Mouse (Mus musculus): ENCODE results near the gene Scube3. TPM values are rescaled to one million over a fixed set of nuclear protein-coding genes. Genes with fewer than 3 reads are reported as not detected.
A peak's percentile ranks its signal among the peaks of the same experiment; 100 is the strongest.

The Scube3 gene
- polyA plus RNA-seq, 1 experiment from 2014 or later = 2.5 TPM

- no peaks in the 10 kb centered on the region for H3K4me1 ChIP-seq (ENCODE audit: insufficient read depth)
- 69% methylated on average over 1 of the region's 1 CpGs for WGBS
- no peak overlapping the region for H3K27ac ChIP-seq (ENCODE audit: low read depth)
- H3K9me3 ChIP-seq (ENCODE audit: low read depth, low read length) = no peaks in the 10 kb centered on the region
- peaks cover 62% of the 10 kb centered on the region for H3K36me3 ChIP-seq (ENCODE audit: insufficient read depth)
- TF ChIP-seq CTCF (IDR thresholded peaks at IDR 0.05; ENCODE audit: low read depth) = no peak
- H3K4me3 ChIP-seq (ENCODE audit: low read depth, low read length) = no peak overlapping the region
- ATAC-seq (ENCODE audit: insufficient read depth) = no peak
- H3K27me3 ChIP-seq (ENCODE audit: insufficient read depth, low read length) = no peaks in the 10 kb centered on the region
- H3K9ac ChIP-seq = no peak overlapping the region
- DNase-seq = no peak
- no peak overlapping the region for H3K4me2 ChIP-seq
Measured at GRCm38 (mm10) chr17:28192754-28193153, 50.8 kb downstream of the Scube3 start.

- no peak for TF ChIP-seq CTCF (IDR thresholded peaks at IDR 0.05; ENCODE audit: low read depth)
- H3K4me3 ChIP-seq (ENCODE audit: low read depth, low read length) = no peak overlapping the region
Measured at GRCm38 (mm10) chr17:28193559-28193958, 51.6 kb downstream of the Scube3 start.

GRCm38 (mm10) chr17:28195033-28195432 is 53.1 kb downstream of the Scube3 start:
- ATAC-seq (ENCODE audit: insufficient read depth) (no peak), DNase-seq (no peak)
- H3K4me2 ChIP-seq = no peak overlapping the region
- no peaks in the 10 kb centered on the region for H3K27me3 ChIP-seq (ENCODE audit: insufficient read depth, low read length)
- no peaks in the 10 kb centered on the region for H3K9me3 ChIP-seq (ENCODE audit: low read depth, low read length)
- no peak overlapping the region for H3K9ac ChIP-seq
- no peaks in the 10 kb centered on the region for H3K4me1 ChIP-seq (ENCODE audit: insufficient read depth)
- H3K4me3 ChIP-seq (ENCODE audit: low read depth, low read length) = no peak overlapping the region
- TF ChIP-seq CTCF (IDR thresholded peaks at IDR 0.05; ENCODE audit: low read depth) = no peak
- peaks cover 77% of the 10 kb centered on the region for H3K36me3 ChIP-seq (ENCODE audit: insufficient read depth)
- WGBS = 88% methylated on average over 10 of the region's 10 CpGs
- H3K27ac ChIP-seq (ENCODE audit: low read depth) = no peak overlapping the region

More at GRCm38 (mm10) chr17:28193559-28193958, 51.6 kb downstream of the Scube3 start:
- Histone ChIP-seq H3K27me3 (ENCODE audit: insufficient read depth, low read length) (no peaks in the 10 kb centered on the region), H3K36me3 (ENCODE audit: insufficient read depth) (peaks cover 70% of the 10 kb centered on the region), H3K9ac (no peak overlapping the region), H3K4me2 (no peak overlapping the region), H3K4me1 (ENCODE audit: insufficient read depth) (no peaks in the 10 kb centered on the region), H3K27ac (ENCODE audit: low read depth) (no peak overlapping the region), H3K9me3 (ENCODE audit: low read depth, low read length) (no peaks in the 10 kb centered on the region)
- 76% methylated on average over 3 of the region's 3 CpGs for WGBS
- ATAC-seq (ENCODE audit: insufficient read depth) (no peak), DNase-seq (no peak)

GRCm38 (mm10) chr17:28197646-28198045 is 55.7 kb downstream of the Scube3 start:
- Histone ChIP-seq H3K36me3 (ENCODE audit: insufficient read depth) (peaks cover 82% of the 10 kb centered on the region), H3K9me3 (ENCODE audit: low read depth, low read length) (no peaks in the 10 kb centered on the region), H3K27ac (ENCODE audit: low read depth) (no peak overlapping the region), H3K4me1 (ENCODE audit: insufficient read depth) (no peaks in the 10 kb centered on the region), H3K4me2 (no peak overlapping the region), H3K4me3 (ENCODE audit: low read depth, low read length) (no peak overlapping the region), H3K9ac (no peak overlapping the region), H3K27me3 (ENCODE audit: insufficient read depth, low read length) (no peaks in the 10 kb centered on the region)
- 55% methylated on average over 18 of the region's 18 CpGs for WGBS
- TF ChIP-seq CTCF (IDR thresholded peaks at IDR 0.05; ENCODE audit: low read depth) = no peak
- ATAC-seq (ENCODE audit: insufficient read depth) (peak; percentile 22; the same call in 1 of the 2 replicates), DNase-seq (peak; percentile 30)

GRCm38 (mm10) chr17:28201982-28202381 is 60.0 kb downstream of the Scube3 start:
- peak; percentile 45; the same call in 1 of the 2 replicates for ATAC-seq (ENCODE audit: insufficient read depth)

GRCm38 (mm10) chr17:28204052-28204720 is 62.2 kb downstream of the Scube3 start:
- Histone ChIP-seq H3K4me2 (no peak overlapping the region), H3K27me3 (ENCODE audit: insufficient read depth, low read length) (no peaks in the 10 kb centered on the region), H3K36me3 (ENCODE audit: insufficient read depth) (peaks cover 47% of the 10 kb centered on the region), H3K9ac (no peak overlapping the region), H3K4me1 (ENCODE audit: insufficient read depth) (peaks cover 4% of the 10 kb centered on the region), H3K9me3 (ENCODE audit: low read depth, low read length) (no peaks in the 10 kb centered on the region), H3K4me3 (ENCODE audit: low read depth, low read length) (no peak overlapping the region), H3K27ac (ENCODE audit: low read depth) (no peak overlapping the region)
- ATAC-seq (ENCODE audit: insufficient read depth) = no peak
- TF ChIP-seq CTCF (IDR thresholded peaks at IDR 0.05; ENCODE audit: low read depth) = peak; percentile 90
- DNase-seq = peak; percentile 72
- 36% methylated on average over 14 of the region's 14 CpGs for WGBS

More at GRCm38 (mm10) chr17:28201982-28202381, 60.0 kb downstream of the Scube3 start:
- Histone ChIP-seq H3K4me2 (no peak overlapping the region), H3K4me1 (ENCODE audit: insufficient read depth) (no peaks in the 10 kb centered on the region), H3K36me3 (ENCODE audit: insufficient read depth) (peaks cover 67% of the 10 kb centered on the region), H3K27me3 (ENCODE audit: insufficient read depth, low read length) (no peaks in the 10 kb centered on the region), H3K27ac (ENCODE audit: low read depth) (no peak overlapping the region), H3K9me3 (ENCODE audit: low read depth, low read length) (no peaks in the 10 kb centered on the region), H3K4me3 (ENCODE audit: low read depth, low read length) (no peak overlapping the region), H3K9ac (no peak overlapping the region)
- TF ChIP-seq CTCF (IDR thresholded peaks at IDR 0.05; ENCODE audit: low read depth) = no peak
- WGBS = 69% methylated on average over 14 of the region's 14 CpGs
- DNase-seq = peak; percentile 46

- WGBS = 86% methylated on average over 8 of the region's 8 CpGs
- no peak for TF ChIP-seq CTCF (IDR thresholded peaks at IDR 0.05; ENCODE audit: low read depth)
- DNase-seq = no peak
- Histone ChIP-seq H3K4me1 (ENCODE audit: insufficient read depth) (peaks cover 4% of the 10 kb centered on the region), H3K27me3 (ENCODE audit: insufficient read depth, low read length) (no peaks in the 10 kb centered on the region), H3K4me2 (no peak overlapping the region), H3K9ac (no peak overlapping the region), H3K36me3 (ENCODE audit: insufficient read depth) (peaks cover 36% of the 10 kb centered on the region), H3K4me3 (ENCODE audit: low read depth, low read length) (no peak overlapping the region), H3K9me3 (ENCODE audit: low read depth, low read length) (no peaks in the 10 kb centered on the region), H3K27ac (ENCODE audit: low read depth) (no peak overlapping the region)
- ATAC-seq (ENCODE audit: insufficient read depth) = no peak
Measured at GRCm38 (mm10) chr17:28205443-28205842, 63.5 kb downstream of the Scube3 start.
